Mouse (Mus musculus) erythroblast, embryonic 14.5 days (primary cell): ENCODE results near the gene Pimreg. TPM values are rescaled to one million over a fixed set of nuclear protein-coding genes. Genes with fewer than 3 reads are reported as not detected.
A peak's percentile ranks its signal among the peaks of the same experiment; 100 is the strongest.

ENCODE experiments used
- H3K27me3 ChIP-seq: 2 replicates; pipeline ENCODE4 v1.6.1; 2012; ENCODE audit warnings: inconsistent platforms; ENCODE audit not compliant: control insufficient read depth
- H3K36me3 ChIP-seq: 2 replicates; pipeline ENCODE4 v1.6.1; 2012; ENCODE audit warnings: mild to moderate bottlenecking, inconsistent platforms; ENCODE audit not compliant: control insufficient read depth
- H3K4me1 ChIP-seq: 2 replicates; pipeline ENCODE4 v1.6.1; 2012; ENCODE audit warnings: inconsistent platforms; ENCODE audit not compliant: control insufficient read depth
- H3K4me3 ChIP-seq: replicated peaks from 2 replicates; pipeline ENCODE3; 2012; ENCODE audit warnings: moderate library complexity, mild to moderate bottlenecking, inconsistent platforms
- H3K9me3 ChIP-seq: 2 replicates; pipeline ENCODE4 v1.6.1; 2012; ENCODE audit warnings: low read length, inconsistent platforms, mixed read lengths; ENCODE audit not compliant: control insufficient read depth
- GATA1 ChIP-seq: IDR thresholded peaks from 2 replicates; pipeline ENCODE4 v1.6.1; 2012; ENCODE audit warnings: low read length, inconsistent platforms, mixed read lengths
- TAL1 ChIP-seq: IDR thresholded peaks from 3 replicates; pipeline ENCODE4 v1.6.1; 2012; ENCODE audit warnings: low read length, inconsistent platforms, mixed read lengths
- polyA plus RNA-seq: library from polyadenylated mRNA; stranded (reverse); fragments of >175 nt; gene quantifications from 2 replicates; pipeline ENCODE4 v1.2.3, GENCODE M21; 2012

Pimreg gene
- polyA plus RNA-seq, 1 experiment = 0.17 TPM

GRCm38 (mm10) chr11:72041290-72041767 lies 503 bp upstream of the Pimreg start:
- peaks cover 15% of the 10 kb centered on the region for H3K4me1 ChIP-seq
- H3K9me3 ChIP-seq = no peaks in the 10 kb centered on the region
- TF ChIP-seq GATA1 (no peak), TAL1 (no peak)
- no peaks in the 10 kb centered on the region; the same call in 1 of the 2 replicates for H3K36me3 ChIP-seq
- H3K27me3 ChIP-seq = peaks cover 22% of the 10 kb centered on the region
- peak overlapping the region; percentile 62 for H3K4me3 ChIP-seq

- Histone ChIP-seq H3K9me3 (no peaks in the 10 kb centered on the region), H3K36me3 (no peaks in the 10 kb centered on the region; the same call in 1 of the 2 replicates), H3K4me1 (peaks cover 15% of the 10 kb centered on the region), H3K4me3 (peak overlapping the region; percentile 62), H3K27me3 (peaks cover 18% of the 10 kb centered on the region)
- TF ChIP-seq GATA1 = no peak
- TF ChIP-seq TAL1 = no peak
These were observed 799 bp downstream of the Pimreg start for GRCm38 (mm10) chr11:72042631-72043030.

GRCm38 (mm10) chr11:72044231-72044630 lies 2.4 kb downstream of the Pimreg start:
- Histone ChIP-seq H3K4me1 (peaks cover 15% of the 10 kb centered on the region), H3K9me3 (no peaks in the 10 kb centered on the region), H3K36me3 (no peaks in the 10 kb centered on the region; the same call in 1 of the 2 replicates), H3K27me3 (peaks cover 17% of the 10 kb centered on the region), H3K4me3 (no peak overlapping the region)
- TF ChIP-seq GATA1 (no peak), TAL1 (no peak)

GRCm38 (mm10) chr11:72048730-72049129 lies 6.9 kb downstream of the Pimreg start:
- Histone ChIP-seq H3K4me1 (no peaks in the 10 kb centered on the region), H3K4me3 (no peak overlapping the region), H3K36me3 (no peaks in the 10 kb centered on the region; the same call in 1 of the 2 replicates), H3K9me3 (no peaks in the 10 kb centered on the region), H3K27me3 (peaks cover 22% of the 10 kb centered on the region)
- TF ChIP-seq GATA1 (no peak), TAL1 (no peak)

GRCm38 (mm10) chr11:72049171-72049759 lies 7.4 kb downstream of the Pimreg start:
- H3K4me1 ChIP-seq = no peaks in the 10 kb centered on the region
- no peak overlapping the region for H3K4me3 ChIP-seq
- TF ChIP-seq TAL1 = no peak
- no peak for TF ChIP-seq GATA1
- H3K9me3 ChIP-seq = no peaks in the 10 kb centered on the region
- peaks cover 22% of the 10 kb centered on the region for H3K27me3 ChIP-seq
- H3K36me3 ChIP-seq = no peaks in the 10 kb centered on the region; the same call in 1 of the 2 replicates

GRCm38 (mm10) chr11:72050168-72050894 lies 8.5 kb downstream of the Pimreg start:
- no peaks in the 10 kb centered on the region for H3K4me1 ChIP-seq
- peaks cover 22% of the 10 kb centered on the region for H3K27me3 ChIP-seq
- H3K36me3 ChIP-seq = no peaks in the 10 kb centered on the region; the same call in 1 of the 2 replicates
- no peak overlapping the region for H3K4me3 ChIP-seq
- no peak for TF ChIP-seq TAL1
- no peak for TF ChIP-seq GATA1
- no peaks in the 10 kb centered on the region for H3K9me3 ChIP-seq

- TF ChIP-seq GATA1 = no peak
- TF ChIP-seq TAL1 = no peak
- no peaks in the 10 kb centered on the region for H3K9me3 ChIP-seq
- H3K4me1 ChIP-seq = no peaks in the 10 kb centered on the region
- peaks cover 22% of the 10 kb centered on the region for H3K27me3 ChIP-seq
- H3K4me3 ChIP-seq = peak overlapping the region; percentile 19
- H3K36me3 ChIP-seq = no peaks in the 10 kb centered on the region; the same call in 1 of the 2 replicates
These were observed 9.3 kb downstream of the Pimreg start for GRCm38 (mm10) chr11:72050895-72051858.

- TF ChIP-seq TAL1 = no peak
- H3K36me3 ChIP-seq = no peaks in the 10 kb centered on the region
- H3K4me1 ChIP-seq = no peaks in the 10 kb centered on the region
- H3K4me3 ChIP-seq = no peak overlapping the region
- peaks cover 22% of the 10 kb centered on the region for H3K27me3 ChIP-seq
- no peaks in the 10 kb centered on the region for H3K9me3 ChIP-seq
These were observed 10.4 kb downstream of the Pimreg start for GRCm38 (mm10) chr11:72052221-72052620.

- no peaks in the 10 kb centered on the region for H3K9me3 ChIP-seq
- no peak overlapping the region for H3K4me3 ChIP-seq
- H3K4me1 ChIP-seq = no peaks in the 10 kb centered on the region
- peaks cover 22% of the 10 kb centered on the region for H3K27me3 ChIP-seq
- H3K36me3 ChIP-seq = no peaks in the 10 kb centered on the region
- TF ChIP-seq TAL1 (no peak), GATA1 (no peak)
These were observed 10.8 kb downstream of the Pimreg start for GRCm38 (mm10) chr11:72052636-72053035.
